Mouse (Mus musculus): ENCODE measurements around the gene Dip2a. TPM values are rescaled to one million over a fixed set of nuclear protein-coding genes. Genes with fewer than 3 reads are reported as not detected.

The Dip2a gene
- polyA plus RNA-seq (2015; fragmentation: Nextera tagmentation; extraction: Ambion mirVana) = 14.0 and 17.5 TPM in 2 replicates

DNA sequence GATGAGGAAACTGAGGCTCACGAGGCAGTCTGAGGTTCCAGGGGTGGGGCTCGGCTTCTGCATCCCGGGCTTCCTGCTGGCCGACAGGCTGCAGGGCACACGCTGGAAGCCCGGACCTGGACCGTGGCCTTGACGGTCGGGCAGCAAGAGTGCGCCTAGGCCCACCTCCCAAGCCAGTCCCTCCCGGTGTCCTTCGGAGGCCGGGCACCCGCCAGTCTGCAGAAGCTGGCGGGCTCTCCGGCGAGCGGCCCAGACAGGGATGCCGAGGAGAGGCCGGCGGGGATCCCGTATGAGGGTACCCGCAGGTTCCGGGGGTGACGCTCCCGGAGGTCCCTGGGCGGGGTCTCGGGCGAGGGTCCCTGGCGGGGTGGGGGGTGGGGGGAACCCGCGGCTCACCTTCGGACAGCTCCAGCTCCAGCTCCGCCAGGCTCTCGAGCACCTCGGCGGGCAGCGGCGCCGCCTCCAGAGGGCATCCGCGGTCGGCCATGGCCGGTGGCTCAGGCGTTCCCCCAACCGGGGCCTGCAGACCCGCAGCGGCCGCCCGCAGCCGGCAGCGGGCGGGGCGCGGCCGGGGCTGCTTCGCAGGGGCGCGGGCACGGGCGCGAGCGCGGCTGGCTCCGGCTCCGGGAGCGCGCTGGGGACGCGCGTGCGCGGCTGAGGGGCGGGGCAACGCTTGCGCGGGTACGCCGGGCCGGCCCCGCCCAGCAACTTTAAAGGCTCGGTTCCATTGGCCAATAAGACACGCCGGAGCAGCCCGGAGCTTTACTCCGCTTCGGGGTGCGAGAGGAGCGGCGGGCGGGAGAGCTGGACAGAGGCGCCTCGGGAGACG is at the start of gene Dip2a:
TSS of gene Dip2a (minus strand) at position 581 of the 829 bp plus-strand sequence.

DNA sequence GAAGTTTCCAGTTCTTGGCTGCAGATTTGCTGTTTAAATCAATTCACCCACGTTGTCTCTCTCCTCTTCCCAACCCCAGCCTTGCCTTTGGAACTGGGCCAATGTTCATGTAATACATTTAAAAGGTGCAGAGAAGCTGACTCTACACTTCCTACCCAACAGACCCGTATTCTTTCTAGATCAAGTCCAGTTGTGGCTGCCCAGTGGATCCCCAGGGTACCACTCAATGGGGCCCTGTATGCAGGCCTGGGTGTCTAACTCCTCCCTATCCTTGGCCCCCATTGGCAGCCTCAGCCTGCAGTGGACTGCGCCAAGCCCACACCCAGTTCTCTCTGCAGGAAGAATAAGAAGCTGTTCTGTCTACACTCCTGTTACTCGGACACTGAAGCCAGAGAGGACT is 91.6 kb downstream of the Dip2a start, which contains the start of gene S100b:
TSS of gene S100b (plus strand) at position 318 of the 400 bp plus-strand sequence.

DNA sequence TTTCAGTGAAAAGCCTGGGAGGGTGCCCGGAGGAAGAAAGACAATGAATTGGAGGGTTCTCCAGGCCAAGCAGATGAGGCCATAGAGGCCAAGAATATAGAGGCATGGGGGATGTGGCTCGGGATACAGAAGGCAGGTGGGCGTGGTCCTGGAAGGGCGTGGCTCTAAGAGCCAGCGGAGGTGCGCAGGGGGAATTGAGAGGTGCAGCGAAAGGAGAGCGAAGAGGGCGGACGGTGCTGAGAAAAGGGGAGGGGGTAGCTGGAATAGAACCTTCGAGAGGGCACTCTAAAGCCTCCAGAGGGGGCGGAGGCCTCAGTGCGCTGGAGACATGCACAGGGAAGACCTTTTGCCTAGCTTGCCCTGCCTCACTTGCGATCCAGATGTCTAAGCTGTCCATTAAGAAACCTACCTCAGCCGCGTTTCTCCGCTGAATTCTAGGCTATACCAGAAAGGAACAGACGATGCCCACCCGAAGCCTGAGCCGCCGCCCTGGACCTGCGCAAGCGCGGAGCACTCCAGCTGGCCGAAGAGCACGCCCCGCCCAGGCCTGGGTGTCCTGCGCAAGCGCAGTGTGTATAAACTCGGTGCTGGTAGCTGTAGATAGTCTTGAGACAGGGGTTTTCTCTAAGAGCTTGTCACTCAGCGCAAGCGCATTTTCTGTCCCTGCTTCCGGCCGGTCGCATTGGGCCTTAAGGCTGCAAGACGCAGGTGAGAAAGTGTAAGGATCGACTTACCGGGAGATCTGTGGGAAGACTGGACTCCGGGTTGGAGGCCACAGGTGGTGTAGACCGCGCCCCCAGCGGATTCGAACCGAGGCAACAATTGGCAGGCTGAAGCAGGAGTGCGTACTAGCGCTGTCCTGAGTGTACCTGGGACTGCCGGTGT is 107.5 kb downstream of the Dip2a start, which contains the start of gene Prmt2:
TSS of gene Prmt2 (minus strand) at position 525 of the 885 bp plus-strand sequence.

Other genes with a start within 250 kb of the Dip2a start
- not detected in 2 replicates for gene Slc5a4b, start 234.3 kb downstream of the Dip2a start, polyA plus RNA-seq (2015; fragmentation: Nextera tagmentation; extraction: Ambion mirVana)
- gene Slc5a4a, start 197.8 kb downstream of the Dip2a start, polyA plus RNA-seq (2015; fragmentation: Nextera tagmentation; extraction: Ambion mirVana) = 0.14 TPM in 1 of 2 replicates, not detected in the other
- 231 and 271 TPM in 2 replicates for gene Prmt2, start 107.4 kb downstream of the Dip2a start, polyA plus RNA-seq (2015; fragmentation: Nextera tagmentation; extraction: Ambion mirVana)
- 35.8 and 42.6 TPM in 2 replicates for gene S100b, start 91.4 kb downstream of the Dip2a start, polyA plus RNA-seq (2015; fragmentation: Nextera tagmentation; extraction: Ambion mirVana)
- gene AC141477.1, start 95.2 kb upstream of the Dip2a start, polyA plus RNA-seq (2015; fragmentation: Nextera tagmentation; extraction: Ambion mirVana) = not detected in 2 replicates
- 3.9 and 5.4 TPM in 2 replicates for gene Pcnt, start 97.5 kb upstream of the Dip2a start, polyA plus RNA-seq (2015; fragmentation: Nextera tagmentation; extraction: Ambion mirVana)
- not detected in 2 replicates for gene 2610028H24Rik, start 103.8 kb upstream of the Dip2a start, polyA plus RNA-seq (2015; fragmentation: Nextera tagmentation; extraction: Ambion mirVana)
- gene Mcm3ap, start 123.6 kb upstream of the Dip2a start, polyA plus RNA-seq (2015; fragmentation: Nextera tagmentation; extraction: Ambion mirVana) = 46.6 and 50.0 TPM in 2 replicates
- gene Ybey, start 123.8 kb upstream of the Dip2a start, polyA plus RNA-seq (2015; fragmentation: Nextera tagmentation; extraction: Ambion mirVana) = 4.1 and 4.3 TPM in 2 replicates
- gene Lss, start 186.3 kb upstream of the Dip2a start, polyA plus RNA-seq (2015; fragmentation: Nextera tagmentation; extraction: Ambion mirVana) = 31.1 and 36.7 TPM in 2 replicates
- not detected in 2 replicates for gene Spatc1l, start 217.0 kb upstream of the Dip2a start, polyA plus RNA-seq (2015; fragmentation: Nextera tagmentation; extraction: Ambion mirVana)
- gene Ftcd, start 230.4 kb upstream of the Dip2a start, polyA plus RNA-seq (2015; fragmentation: Nextera tagmentation; extraction: Ambion mirVana) = 0.13 and 0.18 TPM in 2 replicates